Comparison of ENCODE assay signal across 11 mouse cellular contexts in genomic region chr4:32479801-32480700, GRCm38 (mm10).
DNase-seq lines count a peak whose midpoint lies in the region; ATAC-seq lines count a peak whose summit lies in the region.
"Had no signal": no experiment of that assay in that cellular context is flagged by ENCODE, and none has a peak within 500 bp of the region (broad histone marks: within the 10 kb centered on the region; RNA-seq: fewer than 3 reads in every experiment).

No protein-coding gene starts in this region.

- intact Hi-C loops in left cerebral cortex, postnatal 4 days (cut with DNase I): no loop called here
- intact Hi-C loops in left cerebral cortex, postnatal 14 days (cut with DNase I): no loop called here

- 76% methylated on average over 16 of the region's 16 CpGs for WGBS in forebrain, embryonic 11.5 days
- WGBS in hindbrain, embryonic 16.5 days: 42% methylated on average over 16 of the region's 16 CpGs
- 82% methylated on average over 16 of the region's 16 CpGs for WGBS in intestine, embryonic 15.5 days

- no peak for ATAC-seq in forebrain, embryonic 11.5 days (replicated peaks; ENCODE audit: low FRiP score)
- ATAC-seq in hindbrain, embryonic 16.5 days: peak; percentile 34
- ATAC-seq in intestine, embryonic 15.5 days: no peak

- no peaks in the 10 kb centered on the region for H3K9me3 ChIP-seq in forebrain, embryonic 11.5 days (ENCODE audit: control insufficient read depth, low read length)
- H3K9me3 ChIP-seq in hindbrain, embryonic 16.5 days (ENCODE audit: control insufficient read depth, low read length): no peaks in the 10 kb centered on the region; the same call in 1 of the 2 replicates
- H3K9me3 ChIP-seq in intestine, embryonic 15.5 days: no peaks in the 10 kb centered on the region
- H3K9me3 ChIP-seq: liver, embryonic 15.5 days had no signal

- H3K27me3 ChIP-seq in forebrain, embryonic 11.5 days (ENCODE audit: control insufficient read depth, insufficient read depth, low read length): no peaks in the 10 kb centered on the region
- no peaks in the 10 kb centered on the region for H3K27me3 ChIP-seq in hindbrain, embryonic 16.5 days (replicated peaks; ENCODE audit: control insufficient read depth, insufficient read depth, low read length)
- no peaks in the 10 kb centered on the region for H3K27me3 ChIP-seq in intestine, embryonic 15.5 days (replicated peaks)
- H3K27me3 ChIP-seq: liver, embryonic 15.5 days had no signal

- peaks cover 26% of the 10 kb centered on the region; the same call in 1 of the 2 replicates for H3K4me1 ChIP-seq in forebrain, embryonic 11.5 days (replicated peaks; ENCODE audit: control insufficient read depth, insufficient read depth, low read length)
- peaks cover 45% of the 10 kb centered on the region for H3K4me1 ChIP-seq in hindbrain, embryonic 16.5 days (ENCODE audit: control insufficient read depth, insufficient read depth, low read depth, low read length)
- 0 out of 2 replicates have a peak, but pooled peaks cover 9% of the 10 kb centered on the region for H3K4me1 ChIP-seq in intestine, embryonic 15.5 days (replicated peaks)
- H3K4me1 ChIP-seq: liver, embryonic 15.5 days had no signal

- DNase-seq in left cerebral cortex, postnatal 4 days: peak; percentile 49
- DNase-seq in left cerebral cortex, postnatal 14 days (ENCODE audit: low spot score in 2 of 2): no peak
- DNase-seq in forebrain, embryonic 11.5 days (ENCODE audit: low spot score): no peak
- DNase-seq in retina, embryonic 14.5 days (ENCODE audit: low spot score): peak; percentile 34
- DNase-seq in right cerebral cortex, adult 2 months (ENCODE audit: low spot score in 2 of 2): no peak
- no peak for DNase-seq in thymus, postnatal 25 days
- DNase-seq: heart, adult 2 months; kidney, postnatal 10 days had no signal

- H3K27ac ChIP-seq in forebrain, embryonic 11.5 days (ENCODE audit: low read depth, low read length): peak overlapping the region; percentile 32; the same call in 1 of the 2 replicates
- H3K27ac ChIP-seq in hindbrain, embryonic 16.5 days (ENCODE audit: low read depth, low read length): peak overlapping the region; percentile 0; the same call in 1 of the 2 replicates
- H3K27ac ChIP-seq in intestine, embryonic 15.5 days: no peak overlapping the region
- H3K27ac ChIP-seq: heart, adult 2 months; liver, embryonic 15.5 days had no signal

- H3K4me3 ChIP-seq in forebrain, embryonic 11.5 days (ENCODE audit: low read depth, low read length): no peak overlapping the region
- H3K4me3 ChIP-seq in hindbrain, embryonic 16.5 days (ENCODE audit: low read length): no peak overlapping the region
- no peak overlapping the region for H3K4me3 ChIP-seq in intestine, embryonic 15.5 days (replicated peaks)
- H3K4me3 ChIP-seq: heart, adult 2 months; liver, embryonic 15.5 days had no signal

- no peak overlapping the region for H3K4me2 ChIP-seq in forebrain, embryonic 11.5 days (ENCODE audit: low read depth, low read length, severe bottlenecking)
- H3K4me2 ChIP-seq in hindbrain, embryonic 16.5 days (ENCODE audit: low read length): no peak overlapping the region
- H3K4me2 ChIP-seq in intestine, embryonic 15.5 days (replicated peaks): no peak overlapping the region
- H3K4me2 ChIP-seq: liver, embryonic 15.5 days had no signal

- no peak overlapping the region for H3K9ac ChIP-seq in forebrain, embryonic 11.5 days (ENCODE audit: low read length)
- no peak overlapping the region for H3K9ac ChIP-seq in hindbrain, embryonic 16.5 days (ENCODE audit: low read depth, low read length)
- H3K9ac ChIP-seq in intestine, embryonic 15.5 days: no peak overlapping the region
- H3K9ac ChIP-seq: liver, embryonic 15.5 days had no signal

- no peaks in the 10 kb centered on the region for H3K36me3 ChIP-seq in forebrain, embryonic 11.5 days (ENCODE audit: control insufficient read depth, insufficient read depth, low read length)
- no peaks in the 10 kb centered on the region for H3K36me3 ChIP-seq in hindbrain, embryonic 16.5 days (ENCODE audit: control insufficient read depth, insufficient read depth, low read length)
- no peaks in the 10 kb centered on the region for H3K36me3 ChIP-seq in intestine, embryonic 15.5 days
- H3K36me3 ChIP-seq: liver, embryonic 15.5 days had no signal

Comparison
In these comparisons a context has a peak if more than half of its experiments do, and no peak if none do; other contexts are left out.
1. DNase-seq: peak in left cerebral cortex, postnatal 4 days (single experiment) and retina, embryonic 14.5 days (single experiment); none in left cerebral cortex, postnatal 14 days (0 of 2), forebrain, embryonic 11.5 days (single experiment), right cerebral cortex, adult 2 months (0 of 2) and thymus, postnatal 25 days (single experiment).